Mouse (Mus musculus) embryonic fibroblast, embryonic 13.5 days (primary cell): ENCODE results near the gene Cttn. TPM values are rescaled to one million over a fixed set of nuclear protein-coding genes. Genes with fewer than 3 reads are reported as not detected.

Source experiments
- H3K27ac ChIP-seq: 2 replicates; pipeline ENCODE4 v1.5.1; 2012; ENCODE audit warnings: low read length, control low read depth, inconsistent platforms; ENCODE audit not compliant: insufficient read depth
- H3K4me1 ChIP-seq: 2 replicates; pipeline ENCODE4 v1.6.1; 2011; ENCODE audit warnings: low read length; ENCODE audit not compliant: control insufficient read depth, insufficient read depth
- H3K4me3 ChIP-seq: 2 replicates; pipeline ENCODE4 v1.5.1; 2011; ENCODE audit warnings: mild to moderate bottlenecking, control low read depth, low read length; ENCODE audit not compliant: insufficient read depth
- CTCF ChIP-seq: IDR thresholded peaks from 2 replicates; pipeline ENCODE4 v1.5.1; 2011; ENCODE audit warnings: mild to moderate bottlenecking, control low read depth, low read length, moderate library complexity, borderline replicate concordance; ENCODE audit not compliant: insufficient read depth
- POLR2A ChIP-seq: IDR thresholded peaks from 2 replicates; pipeline ENCODE4 v1.6.1; 2011; ENCODE audit warnings: low read depth, mild to moderate bottlenecking, control low read depth, low read length, moderate library complexity
- polyA plus RNA-seq: library from polyadenylated mRNA; stranded (reverse); fragments of >200 nt; gene quantifications from 2 replicates; pipeline ENCODE4 v1.2.4, GENCODE M21; 2011; ENCODE audit warnings: low read depth; ENCODE audit not compliant: missing spikeins, insufficient read length

The Cttn gene
- polyA plus RNA-seq, 1 experiment = 273 TPM

- Histone ChIP-seq H3K4me3 (no peak overlapping the region), H3K4me1 (no peaks in the 10 kb centered on the region; the same call in 1 of the 2 replicates), H3K27ac (no peak overlapping the region)
- TF ChIP-seq CTCF = no peak
- TF ChIP-seq POLR2A = no peak
These were observed 20.1 kb downstream of the Cttn start for GRCm38 (mm10) chr7:144450661-144451060.

DNA sequence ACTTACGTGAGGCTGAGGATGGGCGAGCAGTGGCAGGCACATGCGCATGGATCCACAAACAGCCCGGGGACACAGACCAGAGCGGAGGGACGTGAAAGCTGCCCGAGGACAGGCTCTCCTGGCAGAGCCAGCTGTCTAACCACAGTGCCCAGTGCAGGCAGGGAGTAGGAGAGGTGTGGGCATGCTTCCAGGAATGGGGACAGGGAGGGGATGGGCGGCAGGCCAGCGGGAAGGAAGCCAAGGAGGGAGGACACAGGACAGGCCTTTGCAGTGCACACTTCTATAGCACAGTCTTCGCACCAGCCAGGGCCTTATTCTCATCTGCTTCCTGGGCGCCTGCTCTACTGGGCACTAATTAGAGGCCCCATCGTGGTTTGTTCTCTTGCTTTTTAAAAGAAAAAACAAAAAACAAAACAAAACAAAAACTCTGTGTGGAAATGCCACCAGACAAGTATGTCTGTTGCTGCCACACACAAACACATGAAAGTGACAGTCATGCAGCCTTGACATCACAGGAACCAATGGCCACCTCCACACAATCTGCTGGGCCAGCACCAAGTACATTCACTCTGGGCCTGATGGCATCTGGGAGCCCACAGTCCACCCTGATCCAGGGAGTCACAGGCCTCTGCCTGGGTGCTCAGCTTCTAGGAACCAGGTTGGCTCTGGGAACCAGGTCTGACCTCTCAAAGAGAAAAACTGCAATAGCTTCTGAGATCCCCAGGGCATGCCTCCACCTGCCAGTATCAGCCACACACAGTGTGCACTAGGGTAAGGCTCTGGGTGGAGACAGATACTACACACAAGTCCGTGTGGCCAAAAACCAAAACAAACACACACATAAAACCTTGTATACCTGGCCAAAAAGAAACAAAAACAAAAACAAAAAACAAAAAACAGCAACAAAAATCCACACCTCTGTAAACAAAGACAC, 20.9 kb downstream of the Cttn start:
- Histone ChIP-seq H3K4me3 (no peak overlapping the region), H3K27ac (no peak overlapping the region), H3K4me1 (no peaks in the 10 kb centered on the region; the same call in 1 of the 2 replicates)
- TF ChIP-seq CTCF = no peak
- no peak for TF ChIP-seq POLR2A

DNA sequence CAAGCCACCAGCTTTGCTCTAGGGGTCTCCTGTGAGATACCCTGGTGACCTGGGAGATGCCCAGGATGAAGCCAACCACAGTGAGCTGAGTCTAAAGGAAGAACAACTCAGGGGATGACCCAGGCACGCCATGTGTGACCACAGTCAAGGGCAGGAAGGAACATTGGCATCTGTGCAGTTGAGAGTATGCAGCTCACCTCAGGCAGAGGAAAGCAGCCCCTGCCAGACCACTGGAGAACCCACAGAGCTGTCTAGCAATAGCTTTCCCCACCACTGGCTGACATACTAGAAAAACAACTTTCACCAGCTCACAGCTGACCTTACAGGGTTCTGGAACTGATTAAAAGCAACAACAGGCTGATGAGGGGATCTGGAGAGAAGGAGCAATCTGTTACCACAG, 22.6 kb downstream of the Cttn start:
- no peaks in the 10 kb centered on the region; the same call in 1 of the 2 replicates for H3K4me1 ChIP-seq
- TF ChIP-seq POLR2A = no peak
- H3K27ac ChIP-seq = no peak overlapping the region
- no peak overlapping the region for H3K4me3 ChIP-seq

DNA sequence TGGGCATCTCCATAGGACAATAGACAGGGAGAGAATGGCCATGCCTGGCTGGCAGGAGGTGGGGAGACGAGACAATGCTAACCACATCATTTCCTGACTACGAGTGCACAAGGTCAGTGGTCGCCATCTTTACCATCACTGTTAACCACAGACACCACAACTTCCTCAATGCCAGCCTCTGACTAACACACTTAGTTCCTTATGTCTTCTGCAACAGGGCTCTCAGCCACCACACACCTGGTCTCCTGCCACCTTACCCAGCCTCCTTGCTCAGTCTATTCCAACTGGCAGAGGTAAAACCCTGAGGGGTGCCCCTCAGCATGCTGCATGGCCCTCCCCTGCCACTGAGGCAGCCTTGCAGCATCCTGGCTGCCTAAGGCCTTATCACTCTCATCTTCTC, 23.7 kb downstream of the Cttn start:
- no peaks in the 10 kb centered on the region; the same call in 1 of the 2 replicates for H3K4me1 ChIP-seq
- TF ChIP-seq POLR2A (no peak), CTCF (no peak)
- no peak overlapping the region for H3K4me3 ChIP-seq
- H3K27ac ChIP-seq = no peak overlapping the region

GRCm38 (mm10) chr7:144444788-144445187, 26.0 kb downstream of the Cttn start:
- no peak for TF ChIP-seq CTCF

GRCm38 (mm10) chr7:144441976-144442375, 28.8 kb downstream of the Cttn start:
- no peak overlapping the region for H3K4me3 ChIP-seq
- no peak overlapping the region for H3K27ac ChIP-seq
- no peak for TF ChIP-seq CTCF
- TF ChIP-seq POLR2A = no peak
- no peaks in the 10 kb centered on the region for H3K4me1 ChIP-seq

More at GRCm38 (mm10) chr7:144444788-144445187, 26.0 kb downstream of the Cttn start:
- no peak overlapping the region for H3K4me3 ChIP-seq
- H3K27ac ChIP-seq = no peak overlapping the region
- no peaks in the 10 kb centered on the region; the same call in 1 of the 2 replicates for H3K4me1 ChIP-seq

- Histone ChIP-seq H3K4me3 (no peak overlapping the region), H3K4me1 (no peaks in the 10 kb centered on the region), H3K27ac (no peak overlapping the region)
- TF ChIP-seq CTCF (no peak), POLR2A (no peak)
These were observed 29.3 kb downstream of the Cttn start for GRCm38 (mm10) chr7:144441466-144441865.

DNA sequence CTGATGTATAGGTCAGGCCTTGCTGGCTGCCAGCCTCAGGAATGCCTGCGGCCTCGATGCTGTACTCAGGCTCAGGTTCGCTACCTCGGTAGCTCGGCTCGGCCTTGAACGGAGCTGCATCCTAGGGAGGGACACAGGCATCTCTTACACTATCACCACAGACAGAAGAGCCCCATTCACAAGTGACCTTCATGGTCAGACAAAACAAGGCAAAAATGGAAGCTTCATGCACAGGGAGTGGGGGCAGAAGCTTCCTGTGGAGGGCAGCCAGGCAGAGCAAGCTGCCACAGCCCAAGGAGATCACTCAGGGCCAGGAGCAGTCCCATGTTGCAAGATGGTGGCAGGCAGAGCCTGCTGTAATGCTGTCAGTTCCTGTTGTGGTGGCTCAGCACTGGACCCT, 32.0 kb downstream of the Cttn start:
- Histone ChIP-seq H3K4me1 (no peaks in the 10 kb centered on the region), H3K27ac (no peak overlapping the region), H3K4me3 (no peak overlapping the region)
- TF ChIP-seq POLR2A (no peak), CTCF (no peak)

- Histone ChIP-seq H3K4me1 (no peaks in the 10 kb centered on the region), H3K4me3 (no peak overlapping the region), H3K27ac (no peak overlapping the region)
- TF ChIP-seq POLR2A = no peak
- no peak for TF ChIP-seq CTCF
These were observed 37.9 kb downstream of the Cttn start for GRCm38 (mm10) chr7:144432920-144433319.

DNA sequence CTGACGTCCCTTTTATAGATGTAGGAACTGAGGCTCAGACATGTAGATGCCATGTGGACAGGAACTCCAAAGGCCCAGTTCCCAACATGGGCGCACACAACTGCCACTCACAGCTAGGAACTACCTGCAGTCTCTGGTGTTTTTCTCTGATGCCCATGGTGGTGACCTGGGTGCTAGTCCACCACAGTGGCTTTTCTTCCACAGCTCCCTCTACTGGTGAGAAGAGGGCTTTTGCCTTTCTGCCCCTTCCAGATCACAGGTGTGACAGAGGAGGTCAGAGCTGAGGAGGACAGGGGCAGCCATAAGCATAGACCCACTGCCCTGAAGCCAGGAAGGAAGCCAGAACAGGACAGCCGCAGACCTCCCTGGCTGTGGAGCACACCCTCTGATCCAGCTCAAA, 43.3 kb downstream of the Cttn start:
- Histone ChIP-seq H3K27ac (no peak overlapping the region), H3K4me1 (no peaks in the 10 kb centered on the region), H3K4me3 (no peak overlapping the region)
- TF ChIP-seq CTCF (no peak), POLR2A (no peak)
